Mouse (Mus musculus): Measurements from ENCODE around the gene Gm12248.

DNA sequence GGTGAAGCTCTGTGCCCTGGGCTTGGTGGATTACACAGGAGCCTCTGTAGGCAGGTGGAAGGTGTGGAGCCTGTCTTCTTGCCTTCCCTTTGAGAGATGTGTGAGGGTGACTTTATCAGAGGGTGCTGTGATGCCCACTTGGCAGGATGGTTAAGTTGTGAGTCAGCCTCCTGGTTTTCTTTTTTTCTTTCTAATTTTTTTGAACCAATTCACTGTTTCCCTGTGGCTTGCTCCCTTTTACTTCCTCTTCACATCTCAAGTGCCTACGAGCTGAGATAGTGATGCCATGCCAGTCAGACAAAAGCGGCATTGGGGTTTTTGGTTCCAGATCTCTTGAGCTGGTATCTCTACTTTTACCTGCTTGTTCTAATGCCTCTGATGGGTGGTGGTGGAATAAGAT is 68.3 kb downstream of the Gm12248 start:
- no peak for TF ChIP-seq CTCF (IDR thresholded peaks at IDR 0.05; ENCODE audit: control insufficient read depth, insufficient read depth, insufficient replicate concordance, low read depth, low read length)
- TF ChIP-seq POLR2A (IDR thresholded peaks at IDR 0.05; ENCODE audit: control insufficient read depth, low read depth, low read length), result no peak

All from testis, adult 2 months (tissue).